Mouse (Mus musculus) embryonic facial prominence, embryonic 14.5 days (tissue): ENCODE measurements at regions not wholly inside any gene's neighbourhood (a gene's known extent, or its start where the extent isn't known, plus 50 kb on each side); places are given as distances from the start of the nearest gene placed in this dataset.

Experiments used
- ATAC-seq: fragments of 200-750 bp; cut with Nextera tagmentation; 2 replicates; pipeline ENCODE4 v1.8.0; 2017; ENCODE audit warnings: low read depth, moderate number of reproducible peaks, moderate TSS enrichment
- DNase-seq: peaks from one replicate; pipeline ENCODE4 v3.0.0-alpha.2; 2015; ENCODE audit warnings: low spot score
- H3K27ac ChIP-seq: fragments of 300-500 bp; sonication (generic); replicated peaks from 2 replicates; pipeline ENCODE4 v1.5.1; 2014; ENCODE audit warnings: low read depth, mild to moderate bottlenecking, low read length, moderate library complexity
- H3K27me3 ChIP-seq: fragments of 300-500 bp; sonication (generic); replicated peaks from 2 replicates; pipeline ENCODE4 v1.6.1; 2014; ENCODE audit warnings: low read length; ENCODE audit not compliant: control insufficient read depth, insufficient read depth
- H3K36me3 ChIP-seq: fragments of 300-500 bp; sonication (generic); 2 replicates; pipeline ENCODE4 v1.6.1; 2014; ENCODE audit warnings: low read length, mixed read lengths; ENCODE audit not compliant: control insufficient read depth, insufficient read depth
- H3K4me1 ChIP-seq: fragments of 300-500 bp; sonication (generic); 2 replicates; pipeline ENCODE4 v1.6.1; 2014; ENCODE audit warnings: antibody characterized with exemption, low read length; ENCODE audit not compliant: control insufficient read depth, insufficient read depth
- H3K4me2 ChIP-seq: fragments of 300-500 bp; sonication (generic); 2 replicates; pipeline ENCODE4 v1.6.1; 2014; ENCODE audit warnings: low read depth, mild to moderate bottlenecking, low read length, moderate library complexity, mixed read lengths
- H3K4me3 ChIP-seq: fragments of 300-500 bp; sonication (generic); 2 replicates; pipeline ENCODE4 v1.5.1; 2014; ENCODE audit warnings: low read depth, mild to moderate bottlenecking, low read length
- H3K9ac ChIP-seq: fragments of 300-500 bp; sonication (generic); 2 replicates; pipeline ENCODE4 v1.6.1; 2014; ENCODE audit warnings: low read depth, mild to moderate bottlenecking, low read length, moderate library complexity, mixed read lengths
- H3K9me3 ChIP-seq: fragments of 300-500 bp; sonication (generic); 2 replicates; pipeline ENCODE4 v1.6.1; 2016; ENCODE audit warnings: low read length; ENCODE audit not compliant: control insufficient read depth
- WGBS: fragments of 180-500 bp; shearing (Covaris S2); extraction: QIAGEN DNeasy Blood & Tissue Kit; methylation state at CpG from one replicate; pipeline ENCODE4 v1.1.7; 2014; 5-methylcytosine and 5-hydroxymethylcytosine counted together

GRCm38 (mm10) chr19:36224518-36224917 lies 104.6 kb upstream of the Ankrd1 start:
- DNase-seq = no peak
- Histone ChIP-seq H3K36me3 (no peaks in the 10 kb centered on the region), H3K4me2 (no peak overlapping the region), H3K4me1 (no peaks in the 10 kb centered on the region), H3K27me3 (no peaks in the 10 kb centered on the region), H3K9me3 (no peaks in the 10 kb centered on the region), H3K9ac (no peak overlapping the region), H3K4me3 (no peak overlapping the region), H3K27ac (no peak overlapping the region)
- 34% methylated on average over 8 of the region's 8 CpGs for WGBS
- ATAC-seq = no peak

- no peak overlapping the region for H3K9ac ChIP-seq
- whole genome bisulfite sequencing = 91% methylated on average over 2 of the region's 2 CpGs
Measured at GRCm38 (mm10) chr19:36225612-36226011, 105.7 kb upstream of the Ankrd1 start.

GRCm38 (mm10) chr19:36227418-36228160 lies 107.7 kb upstream of the Ankrd1 start:
- Histone ChIP-seq H3K4me3 (no peak overlapping the region), H3K36me3 (no peaks in the 10 kb centered on the region), H3K27me3 (no peaks in the 10 kb centered on the region), H3K27ac (no peak overlapping the region), H3K4me1 (no peaks in the 10 kb centered on the region), H3K9ac (no peak overlapping the region), H3K9me3 (no peaks in the 10 kb centered on the region), H3K4me2 (no peak overlapping the region)
- no peak for ATAC-seq
- peak; percentile 21 for DNase-seq
- 38% methylated on average over 16 of the region's 17 CpGs for WGBS

More at GRCm38 (mm10) chr19:36225612-36226011, 105.7 kb upstream of the Ankrd1 start:
- no peak overlapping the region for H3K4me3 ChIP-seq
- H3K4me2 ChIP-seq = no peak overlapping the region
- no peaks in the 10 kb centered on the region for H3K9me3 ChIP-seq
- no peak for ATAC-seq
- no peaks in the 10 kb centered on the region for H3K27me3 ChIP-seq
- DNase-seq = no peak
- H3K4me1 ChIP-seq = no peaks in the 10 kb centered on the region
- no peak overlapping the region for H3K27ac ChIP-seq
- H3K36me3 ChIP-seq = no peaks in the 10 kb centered on the region

GRCm38 (mm10) chr19:36229315-36229714 lies 109.4 kb upstream of the Ankrd1 start:
- DNase-seq (no peak), ATAC-seq (no peak)
- no peaks in the 10 kb centered on the region for H3K27me3 ChIP-seq
- H3K9me3 ChIP-seq = no peaks in the 10 kb centered on the region
- no peaks in the 10 kb centered on the region for H3K36me3 ChIP-seq
- H3K9ac ChIP-seq = no peak overlapping the region
- 86% methylated on average over 3 of the region's 3 CpGs for WGBS
- H3K4me2 ChIP-seq = no peak overlapping the region
- H3K4me1 ChIP-seq = no peaks in the 10 kb centered on the region
- no peak overlapping the region for H3K4me3 ChIP-seq
- H3K27ac ChIP-seq = no peak overlapping the region

GRCm38 (mm10) chr19:36229941-36230340 lies 110.0 kb upstream of the Ankrd1 start:
- H3K4me2 ChIP-seq = no peak overlapping the region
- 93% methylated on average over 1 of the region's 1 CpGs for WGBS
- ATAC-seq = no peak
- no peaks in the 10 kb centered on the region for H3K9me3 ChIP-seq
- no peak overlapping the region for H3K4me3 ChIP-seq
- H3K36me3 ChIP-seq = no peaks in the 10 kb centered on the region
- DNase-seq = no peak
- no peak overlapping the region for H3K27ac ChIP-seq
- H3K4me1 ChIP-seq = no peaks in the 10 kb centered on the region
- H3K9ac ChIP-seq = no peak overlapping the region
- no peaks in the 10 kb centered on the region for H3K27me3 ChIP-seq

- DNase-seq (no peak), ATAC-seq (no peak)
- H3K9me3 ChIP-seq = no peaks in the 10 kb centered on the region
- H3K4me2 ChIP-seq = no peak overlapping the region
- no peaks in the 10 kb centered on the region for H3K27me3 ChIP-seq
- WGBS = 58% methylated on average over 6 of the region's 6 CpGs
- no peaks in the 10 kb centered on the region for H3K4me1 ChIP-seq
- H3K27ac ChIP-seq = no peak overlapping the region
- H3K9ac ChIP-seq = no peak overlapping the region
- H3K36me3 ChIP-seq = no peaks in the 10 kb centered on the region
- no peak overlapping the region for H3K4me3 ChIP-seq
Measured at GRCm38 (mm10) chr19:36235131-36235530, 113.0 kb upstream of the Pcgf5 start.

- DNase-seq = no peak
Measured at GRCm38 (mm10) chr19:36236576-36237345, 111.3 kb upstream of the Pcgf5 start.

GRCm38 (mm10) chr19:36237751-36238150 lies 110.4 kb upstream of the Pcgf5 start:
- WGBS = 48% methylated on average over 3 of the region's 3 CpGs
- DNase-seq = no peak
- H3K27me3 ChIP-seq = no peaks in the 10 kb centered on the region

More at GRCm38 (mm10) chr19:36236576-36237345, 111.3 kb upstream of the Pcgf5 start:
- Histone ChIP-seq H3K9me3 (no peaks in the 10 kb centered on the region), H3K4me1 (no peaks in the 10 kb centered on the region), H3K9ac (no peak overlapping the region), H3K27me3 (no peaks in the 10 kb centered on the region), H3K4me2 (no peak overlapping the region), H3K4me3 (no peak overlapping the region), H3K36me3 (no peaks in the 10 kb centered on the region), H3K27ac (no peak overlapping the region)
- ATAC-seq = no peak
- WGBS = 30% methylated on average over 7 of the region's 7 CpGs

More at GRCm38 (mm10) chr19:36237751-36238150, 110.4 kb upstream of the Pcgf5 start:
- Histone ChIP-seq H3K9me3 (no peaks in the 10 kb centered on the region), H3K4me2 (no peak overlapping the region), H3K4me3 (no peak overlapping the region), H3K27ac (no peak overlapping the region), H3K9ac (no peak overlapping the region), H3K36me3 (no peaks in the 10 kb centered on the region), H3K4me1 (no peaks in the 10 kb centered on the region)
- ATAC-seq = no peak
